Mouse (Mus musculus) forebrain, postnatal 0 days (tissue): Measurements from ENCODE around the gene Katnal1. TPM values are rescaled to one million over a fixed set of nuclear protein-coding genes. Genes with fewer than 3 reads are reported as not detected.

Experiments
- ATAC-seq: fragments of 200-750 bp; cut with Nextera tagmentation; 2 replicates; pipeline ENCODE4 v1.8.0; 2017; ENCODE audit warnings: mild to moderate bottlenecking, moderate library complexity
- DNase-seq: peaks from one replicate; pipeline ENCODE4 v3.0.0-alpha.2; 2015
- H3K27ac ChIP-seq: fragments of 300-500 bp; sonication (generic); 2 replicates; pipeline ENCODE4 v1.5.1; 2014; ENCODE audit warnings: low read depth, mild to moderate bottlenecking, antibody characterized with exemption, low read length, moderate library complexity, mixed read lengths
- H3K27me3 ChIP-seq: fragments of 300-500 bp; sonication (generic); 2 replicates; pipeline ENCODE4 v1.6.1; 2014; ENCODE audit warnings: mild to moderate bottlenecking, low read length, mixed read lengths; ENCODE audit not compliant: insufficient read depth
- H3K36me3 ChIP-seq: fragments of 300-500 bp; sonication (generic); 2 replicates; pipeline ENCODE4 v1.6.1; 2014; ENCODE audit warnings: mild to moderate bottlenecking, moderate library complexity; ENCODE audit not compliant: insufficient read depth
- H3K4me1 ChIP-seq: fragments of 300-500 bp; sonication (generic); 2 replicates; pipeline ENCODE4 v1.6.1; 2014; ENCODE audit warnings: antibody characterized with exemption; ENCODE audit not compliant: insufficient read depth
- H3K4me2 ChIP-seq: fragments of 300-500 bp; sonication (generic); 2 replicates; pipeline ENCODE4 v1.6.1; 2014; ENCODE audit warnings: low read depth, mild to moderate bottlenecking, moderate library complexity
- H3K4me3 ChIP-seq: fragments of 300-500 bp; sonication (generic); 2 replicates; pipeline ENCODE4 v1.5.1; 2014; ENCODE audit warnings: low read depth, low read length, mixed read lengths
- H3K9ac ChIP-seq: fragments of 300-500 bp; sonication (generic); 2 replicates; pipeline ENCODE4 v1.6.1; 2014; ENCODE audit warnings: mild to moderate bottlenecking
- H3K9me3 ChIP-seq: fragments of 300-500 bp; sonication (generic); 2 replicates; pipeline ENCODE4 v1.6.1; 2016; ENCODE audit warnings: low read length
- CTCF ChIP-seq: sonication (generic); IDR thresholded peaks from 2 replicates; pipeline ENCODE4 v1.5.1; 2016; ENCODE audit warnings: antibody characterized with exemption, control low read depth, low read depth
- WGBS: fragments of 180-500 bp; shearing (Covaris S2); extraction: QIAGEN DNeasy Blood & Tissue Kit; methylation state at CpG from one replicate; pipeline ENCODE4 v1.1.7; 2014; 5-methylcytosine and 5-hydroxymethylcytosine counted together
- polyA plus RNA-seq: library from polyadenylated mRNA; unstranded; fragments of >200 nt; fragmentation: Nextera tagmentation; extraction: Ambion mirVana; gene quantifications from 2 replicates; pipeline ENCODE4 v1.2.1, GENCODE M21; 2015
- total RNA-seq: library from RNA; depleted of rRNA; stranded (reverse); fragments of >200 nt; gene quantifications from 2 replicates; pipeline ENCODE4 v1.2.3, GENCODE M21; 2014; rRNA removed

Katnal1 gene
- total and polyA plus RNA-seq, 2 experiments from 2014 or later, result 24.0 to 47.9 TPM

- Histone ChIP-seq H3K4me1 (no peaks in the 10 kb centered on the region), H3K4me3 (no peak overlapping the region), H3K36me3 (no peaks in the 10 kb centered on the region), H3K27me3 (no peaks in the 10 kb centered on the region), H3K4me2 (no peak overlapping the region), H3K9ac (no peak overlapping the region), H3K9me3 (no peaks in the 10 kb centered on the region), H3K27ac (no peak overlapping the region)
- WGBS, result 84% methylated on average over 7 of the region's 7 CpGs
- no peak for DNase-seq
- no peak for TF ChIP-seq CTCF
- no peak for ATAC-seq
Measured at GRCm38 (mm10) chr5:148825732-148826131, 103.4 kb downstream of the Katnal1 start.

DNA sequence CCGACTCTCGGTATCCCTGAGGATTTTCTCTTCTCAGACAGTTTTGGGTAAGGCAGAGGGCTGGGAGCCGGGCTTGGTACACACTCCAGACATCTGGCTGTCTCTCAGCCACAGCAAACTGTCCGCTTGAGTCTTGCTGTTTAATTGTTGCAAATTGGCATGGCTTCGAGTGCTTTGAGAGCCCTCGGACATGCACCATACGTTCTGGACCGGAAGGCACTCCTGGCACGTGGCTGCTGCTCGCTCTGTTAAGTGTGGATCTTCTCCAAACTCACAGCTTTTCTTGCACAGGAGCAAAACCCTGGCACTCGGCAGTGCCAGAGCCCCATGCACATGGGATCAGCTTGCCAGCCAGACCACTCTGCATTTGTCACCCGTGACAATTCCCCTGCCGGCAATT is 106.3 kb downstream of the Katnal1 start:
- H3K9ac ChIP-seq, result no peak overlapping the region
- H3K36me3 ChIP-seq, result no peaks in the 10 kb centered on the region
- no peak overlapping the region for H3K4me3 ChIP-seq
- H3K27me3 ChIP-seq, result no peaks in the 10 kb centered on the region
- no peak for TF ChIP-seq CTCF
- H3K4me1 ChIP-seq, result peaks cover 6% of the 10 kb centered on the region; the same call in 1 of the 2 replicates
- DNase-seq (peak; percentile 60), ATAC-seq (peak; percentile 73)
- no peak overlapping the region for H3K4me2 ChIP-seq
- H3K27ac ChIP-seq, result no peak overlapping the region
- 44% methylated on average over 13 of the region's 13 CpGs for WGBS
- H3K9me3 ChIP-seq, result no peaks in the 10 kb centered on the region

Other genes starting within 250 kb of the Katnal1 start
- gene Gm42791, start 65.8 kb upstream of the Katnal1 start, total RNA-seq, result not detected in 2 replicates
- 2.0 and 5.7 TPM in 2 replicates for gene Gm42791, start 65.8 kb upstream of the Katnal1 start, polyA plus RNA-seq